Mouse (Mus musculus): Measurements from ENCODE around the gene Ssr3. TPM values are rescaled to one million over a fixed set of nuclear protein-coding genes. Genes with fewer than 3 reads are reported as not detected.

Gene Ssr3
- polyA plus RNA-seq (2015; fragmentation: Nextera tagmentation; extraction: Ambion mirVana), result 144 and 152 TPM in 2 replicates

DNA sequence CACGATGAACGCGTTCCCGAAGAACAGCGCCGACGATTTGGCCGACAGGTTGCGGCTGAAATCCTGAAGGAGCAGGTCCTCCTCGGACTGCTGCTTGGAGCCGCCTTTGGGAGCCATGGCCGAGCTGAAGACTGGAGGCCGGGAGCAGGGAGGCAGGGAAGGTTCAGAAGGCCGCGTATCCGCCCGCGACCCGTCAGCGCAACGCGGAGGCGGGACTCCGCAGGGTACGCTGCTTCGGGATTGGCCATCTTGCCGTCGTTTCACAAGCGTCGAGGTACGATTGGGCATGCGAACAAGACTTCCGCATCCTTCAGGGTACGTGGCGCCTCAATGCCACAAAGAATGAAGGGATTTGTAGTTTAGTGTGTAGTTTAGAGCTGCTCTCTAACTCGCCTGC, at the start of gene Ssr3:
TSS of gene Ssr3 (minus strand) at position 203 of the 397 bp plus-strand sequence.
- WGBS, result under 1% methylated on average over 36 of the region's 36 CpGs
- Histone ChIP-seq H3K4me3 (ENCODE audit: low read depth, low read length) (peak within 1 kb of the TSS; percentile 80), H3K4me1 (replicated peaks; ENCODE audit: control insufficient read depth, insufficient read depth, low read length) (no peaks in the 10 kb centered on the region), H3K9ac (ENCODE audit: low read depth, low read length) (peak within 1 kb of the TSS; percentile 90), H3K27ac (ENCODE audit: low read depth, low read length) (peak within 1 kb of the TSS; percentile 92), H3K4me2 (replicated peaks; ENCODE audit: low read depth) (peak within 1 kb of the TSS; percentile 67), H3K9me3 (ENCODE audit: control insufficient read depth) (no peaks in the 10 kb centered on the region), H3K36me3 (ENCODE audit: control insufficient read depth, insufficient read depth) (peaks cover 16% of the 10 kb centered on the region), H3K27me3 (replicated peaks; ENCODE audit: control insufficient read depth, insufficient read depth, low read length) (no peaks in the 10 kb centered on the region)
- TF ChIP-seq CTCF (IDR thresholded peaks at IDR 0.05; ENCODE audit: low read depth), result no peak
- peak; percentile 100 for ATAC-seq

- H3K27me3 ChIP-seq (replicated peaks; ENCODE audit: control insufficient read depth, insufficient read depth, low read length), result no peaks in the 10 kb centered on the region
- no peaks in the 10 kb centered on the region for H3K4me1 ChIP-seq (replicated peaks; ENCODE audit: control insufficient read depth, insufficient read depth, low read length)
- no peaks in the 10 kb centered on the region for H3K36me3 ChIP-seq (ENCODE audit: control insufficient read depth, insufficient read depth)
- 49% methylated on average over 8 of the region's 8 CpGs for WGBS
- no peak for ATAC-seq
- no peak overlapping the region for H3K9ac ChIP-seq (ENCODE audit: low read depth, low read length)
- no peaks in the 10 kb centered on the region for H3K9me3 ChIP-seq (ENCODE audit: control insufficient read depth)
- TF ChIP-seq CTCF (IDR thresholded peaks at IDR 0.05; ENCODE audit: low read depth), result no peak
- H3K4me2 ChIP-seq (replicated peaks; ENCODE audit: low read depth), result peak overlapping the region; percentile 25; the same call in 1 of the 2 replicates
- no peak overlapping the region for H3K27ac ChIP-seq (ENCODE audit: low read depth, low read length)
- H3K4me3 ChIP-seq (ENCODE audit: low read depth, low read length), result no peak overlapping the region
Measured at GRCm38 (mm10) chr3:65441586-65442111, 49.2 kb upstream of the Ssr3 start.

GRCm38 (mm10) chr3:65438511-65439228, 46.2 kb upstream of the Ssr3 start:
- Histone ChIP-seq H3K36me3 (ENCODE audit: control insufficient read depth, insufficient read depth) (no peaks in the 10 kb centered on the region), H3K27ac (ENCODE audit: low read depth, low read length) (no peak overlapping the region), H3K4me2 (replicated peaks; ENCODE audit: low read depth) (no peak overlapping the region), H3K9me3 (ENCODE audit: control insufficient read depth) (no peaks in the 10 kb centered on the region), H3K4me3 (ENCODE audit: low read depth, low read length) (no peak overlapping the region), H3K4me1 (replicated peaks; ENCODE audit: control insufficient read depth, insufficient read depth, low read length) (no peaks in the 10 kb centered on the region), H3K27me3 (replicated peaks; ENCODE audit: control insufficient read depth, insufficient read depth, low read length) (no peaks in the 10 kb centered on the region), H3K9ac (ENCODE audit: low read depth, low read length) (no peak overlapping the region)
- TF ChIP-seq CTCF (IDR thresholded peaks at IDR 0.05; ENCODE audit: low read depth), result no peak
- WGBS, result 73% methylated on average over 7 of the region's 7 CpGs
- no peak for ATAC-seq

- WGBS, result 68% methylated on average over 2 of the region's 2 CpGs
- H3K4me3 ChIP-seq (ENCODE audit: low read depth, low read length), result no peak overlapping the region
- no peaks in the 10 kb centered on the region for H3K27me3 ChIP-seq (replicated peaks; ENCODE audit: control insufficient read depth, insufficient read depth, low read length)
- no peak for ATAC-seq
- no peak overlapping the region for H3K4me2 ChIP-seq (replicated peaks; ENCODE audit: low read depth)
- H3K27ac ChIP-seq (ENCODE audit: low read depth, low read length), result no peak overlapping the region
- no peak overlapping the region for H3K9ac ChIP-seq (ENCODE audit: low read depth, low read length)
- no peak for TF ChIP-seq CTCF (IDR thresholded peaks at IDR 0.05; ENCODE audit: low read depth)
- H3K9me3 ChIP-seq (ENCODE audit: control insufficient read depth), result no peaks in the 10 kb centered on the region
- H3K36me3 ChIP-seq (ENCODE audit: control insufficient read depth, insufficient read depth), result no peaks in the 10 kb centered on the region
- H3K4me1 ChIP-seq (replicated peaks; ENCODE audit: control insufficient read depth, insufficient read depth, low read length), result no peaks in the 10 kb centered on the region
Measured at GRCm38 (mm10) chr3:65435812-65436211, 43.4 kb upstream of the Ssr3 start.

DNA sequence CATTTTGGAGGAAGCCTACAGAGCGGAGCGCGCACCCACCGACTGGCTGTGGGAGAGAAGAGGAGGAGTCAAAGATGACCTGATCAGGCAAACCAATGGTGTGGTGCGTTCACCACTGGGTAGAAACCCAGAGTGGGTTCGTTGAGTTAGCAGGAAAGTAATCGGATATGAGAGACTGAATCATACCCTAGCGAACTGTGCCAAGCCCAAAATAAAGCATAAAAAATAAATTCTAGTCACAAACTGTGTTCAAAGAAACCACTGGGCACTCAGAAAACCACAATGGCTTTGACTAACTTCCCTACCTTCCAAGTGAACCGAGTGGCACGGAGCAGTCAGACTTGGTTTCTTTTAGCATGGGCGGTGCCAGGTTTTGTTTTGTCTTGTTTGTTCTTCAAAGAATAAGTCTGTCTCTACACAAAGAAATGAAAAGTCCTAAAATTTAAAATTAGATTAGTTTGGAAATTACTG, 42.7 kb upstream of the Ssr3 start:
- no peaks in the 10 kb centered on the region for H3K36me3 ChIP-seq (ENCODE audit: control insufficient read depth, insufficient read depth)
- H3K4me2 ChIP-seq (replicated peaks; ENCODE audit: low read depth), result no peak overlapping the region
- ATAC-seq, result no peak
- no peaks in the 10 kb centered on the region for H3K4me1 ChIP-seq (replicated peaks; ENCODE audit: control insufficient read depth, insufficient read depth, low read length)
- H3K27me3 ChIP-seq (replicated peaks; ENCODE audit: control insufficient read depth, insufficient read depth, low read length), result no peaks in the 10 kb centered on the region
- H3K4me3 ChIP-seq (ENCODE audit: low read depth, low read length), result no peak overlapping the region
- H3K9me3 ChIP-seq (ENCODE audit: control insufficient read depth), result no peaks in the 10 kb centered on the region
- no peak for TF ChIP-seq CTCF (IDR thresholded peaks at IDR 0.05; ENCODE audit: low read depth)
- 91% methylated on average over 11 of the region's 11 CpGs for WGBS
- H3K9ac ChIP-seq (ENCODE audit: low read depth, low read length), result no peak overlapping the region
- H3K27ac ChIP-seq (ENCODE audit: low read depth, low read length), result no peak overlapping the region

DNA sequence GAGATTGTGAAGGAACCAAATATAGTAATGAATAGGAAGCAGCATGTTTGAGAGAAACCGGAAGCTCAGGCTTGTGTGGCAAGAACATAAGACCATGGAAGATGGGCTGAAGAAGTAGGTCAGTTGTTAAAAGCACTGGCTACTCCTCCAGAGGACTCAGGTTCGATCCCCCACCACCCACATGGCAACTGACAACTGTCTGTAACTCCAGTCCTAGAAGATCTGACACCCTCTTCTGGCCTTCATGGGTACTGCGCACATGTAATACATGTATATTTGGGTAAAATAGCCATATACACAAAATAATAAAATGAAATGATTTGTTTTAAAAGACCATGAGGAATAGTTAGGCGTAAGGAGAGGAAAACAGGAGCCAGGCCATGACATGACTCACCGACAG, 39.8 kb upstream of the Ssr3 start:
- Histone ChIP-seq H3K9ac (ENCODE audit: low read depth, low read length) (no peak overlapping the region), H3K27ac (ENCODE audit: low read depth, low read length) (no peak overlapping the region), H3K4me1 (replicated peaks; ENCODE audit: control insufficient read depth, insufficient read depth, low read length) (no peaks in the 10 kb centered on the region), H3K9me3 (ENCODE audit: control insufficient read depth) (no peaks in the 10 kb centered on the region), H3K36me3 (ENCODE audit: control insufficient read depth, insufficient read depth) (no peaks in the 10 kb centered on the region), H3K4me3 (ENCODE audit: low read depth, low read length) (no peak overlapping the region), H3K27me3 (replicated peaks; ENCODE audit: control insufficient read depth, insufficient read depth, low read length) (no peaks in the 10 kb centered on the region), H3K4me2 (replicated peaks; ENCODE audit: low read depth) (no peak overlapping the region)
- no peak for ATAC-seq
- TF ChIP-seq CTCF (IDR thresholded peaks at IDR 0.05; ENCODE audit: low read depth), result no peak
- WGBS, result 88% methylated on average over 5 of the region's 5 CpGs
